Mouse (Mus musculus): Measurements from ENCODE around the gene Dkkl1. TPM values are rescaled to one million over a fixed set of nuclear protein-coding genes. Genes with fewer than 3 reads are reported as not detected.
A peak's percentile ranks its signal among the peaks of the same experiment; 100 is the strongest.

Dkkl1 gene
- polyA plus RNA-seq, 1 experiment from 2014 or later = 1.4 TPM

GRCm38 (mm10) chr7:45162996-45163615 is 48.8 kb downstream of the Dkkl1 start:
- WGBS = 74% methylated on average over 9 of the region's 9 CpGs
- peaks cover 4% of the 10 kb centered on the region; the same call in 1 of the 2 replicates for H3K4me1 ChIP-seq
- no peak overlapping the region for H3K4me2 ChIP-seq (replicated peaks)
- no peak overlapping the region for H3K27ac ChIP-seq
- H3K36me3 ChIP-seq = peaks cover 31% of the 10 kb centered on the region
- peak overlapping the region; percentile 36; the same call in 1 of the 2 replicates for H3K4me3 ChIP-seq
- peaks cover 57% of the 10 kb centered on the region for H3K27me3 ChIP-seq
- no peaks in the 10 kb centered on the region for H3K9me3 ChIP-seq
- H3K9ac ChIP-seq = no peak overlapping the region
- ATAC-seq (ENCODE audit: insufficient number of reproducible peaks, insufficient read depth, low FRiP score, low TSS enrichment) = no peak

DNA sequence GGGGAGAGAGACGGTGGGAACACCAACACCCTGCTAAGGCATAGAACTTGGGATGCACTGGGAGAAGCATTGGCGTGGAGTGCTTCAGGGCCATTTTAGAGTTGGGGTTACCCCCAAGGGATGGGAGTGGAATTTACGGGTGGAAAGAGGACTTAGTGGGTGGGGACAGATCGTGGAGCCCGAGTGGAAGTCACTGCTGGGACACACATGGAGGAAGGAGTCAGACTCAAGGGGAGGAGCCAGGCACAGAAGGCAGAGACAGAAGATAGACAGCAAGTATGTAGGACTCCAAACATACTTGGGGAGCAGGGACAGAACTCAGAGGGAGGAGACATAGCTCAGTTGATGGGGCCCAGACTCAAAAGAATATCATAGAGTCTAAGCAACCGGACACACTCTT is 49.4 kb downstream of the Dkkl1 start:
- peaks cover 52% of the 10 kb centered on the region for H3K27me3 ChIP-seq
- peaks cover 4% of the 10 kb centered on the region; the same call in 1 of the 2 replicates for H3K4me1 ChIP-seq
- 27% methylated on average over 6 of the region's 6 CpGs for WGBS
- no peaks in the 10 kb centered on the region for H3K9me3 ChIP-seq
- H3K4me3 ChIP-seq = peak overlapping the region; percentile 33
- H3K36me3 ChIP-seq = peaks cover 37% of the 10 kb centered on the region
- peak; percentile 1; the same call in 1 of the 2 replicates for ATAC-seq (ENCODE audit: insufficient number of reproducible peaks, insufficient read depth, low FRiP score, low TSS enrichment)
- H3K4me2 ChIP-seq (replicated peaks) = peak overlapping the region; percentile 69
- H3K9ac ChIP-seq = 0 out of 2 replicates have a peak overlapping the region, but pooled peaks have one; percentile 21
- H3K27ac ChIP-seq = no peak overlapping the region

- no peak overlapping the region for H3K27ac ChIP-seq
- H3K27me3 ChIP-seq = peaks cover 45% of the 10 kb centered on the region
- H3K9ac ChIP-seq = peak overlapping the region; percentile 32; the same call in 1 of the 2 replicates
- ATAC-seq (ENCODE audit: insufficient number of reproducible peaks, insufficient read depth, low FRiP score, low TSS enrichment) = peak; percentile 87
- peak overlapping the region; percentile 33 for H3K4me3 ChIP-seq
- H3K4me2 ChIP-seq (replicated peaks) = peak overlapping the region; percentile 69
- peaks cover 41% of the 10 kb centered on the region for H3K36me3 ChIP-seq
- peaks cover 4% of the 10 kb centered on the region; the same call in 1 of the 2 replicates for H3K4me1 ChIP-seq
- no peaks in the 10 kb centered on the region for H3K9me3 ChIP-seq
- 5% methylated on average over 35 of the region's 35 CpGs for WGBS
These were observed 50.1 kb downstream of the Dkkl1 start for GRCm38 (mm10) chr7:45161612-45162473.

- H3K4me2 ChIP-seq (replicated peaks) = no peak overlapping the region
- H3K9me3 ChIP-seq = no peaks in the 10 kb centered on the region
- peaks cover 36% of the 10 kb centered on the region for H3K27me3 ChIP-seq
- no peak for ATAC-seq (ENCODE audit: insufficient number of reproducible peaks, insufficient read depth, low FRiP score, low TSS enrichment)
- no peak overlapping the region for H3K9ac ChIP-seq
- no peak overlapping the region for H3K4me3 ChIP-seq
- 89% methylated on average over 3 of the region's 3 CpGs for WGBS
- H3K36me3 ChIP-seq = peaks cover 41% of the 10 kb centered on the region
- H3K27ac ChIP-seq = no peak overlapping the region
- H3K4me1 ChIP-seq = peaks cover 4% of the 10 kb centered on the region; the same call in 1 of the 2 replicates
These were observed 51.1 kb downstream of the Dkkl1 start for GRCm38 (mm10) chr7:45160866-45161265.

- H3K4me2 ChIP-seq (replicated peaks) = no peak overlapping the region
- H3K4me1 ChIP-seq = peaks cover 4% of the 10 kb centered on the region; the same call in 1 of the 2 replicates
- H3K36me3 ChIP-seq = peaks cover 41% of the 10 kb centered on the region
- no peak overlapping the region for H3K4me3 ChIP-seq
- 92% methylated on average over 6 of the region's 6 CpGs for WGBS
- no peak overlapping the region for H3K27ac ChIP-seq
- H3K9me3 ChIP-seq = no peaks in the 10 kb centered on the region
- H3K9ac ChIP-seq = no peak overlapping the region
- no peak for ATAC-seq (ENCODE audit: insufficient number of reproducible peaks, insufficient read depth, low FRiP score, low TSS enrichment)
- H3K27me3 ChIP-seq = peaks cover 30% of the 10 kb centered on the region
These were observed 51.6 kb downstream of the Dkkl1 start for GRCm38 (mm10) chr7:45160316-45160800.

DNA sequence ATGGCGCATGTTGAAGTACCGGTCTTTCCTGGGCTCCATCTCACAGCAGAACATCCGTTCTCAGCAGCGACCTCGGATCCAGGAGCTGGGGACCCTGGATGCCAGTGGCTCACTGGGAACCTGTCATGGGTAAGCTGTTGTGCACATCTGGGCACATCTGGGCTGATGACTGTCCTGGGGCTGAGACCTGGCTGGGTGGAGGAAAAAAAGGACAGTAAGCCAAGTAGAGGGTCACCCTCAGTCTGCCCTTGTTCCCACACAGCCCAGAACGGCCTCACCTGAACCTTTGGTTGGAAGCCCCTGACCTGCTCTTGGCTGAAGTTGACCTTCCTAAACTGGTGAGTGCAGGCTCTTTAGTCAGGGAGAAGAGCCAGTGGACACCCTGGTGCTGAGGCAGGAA is 53.0 kb downstream of the Dkkl1 start:
- Histone ChIP-seq H3K4me3 (no peak overlapping the region), H3K36me3 (peaks cover 41% of the 10 kb centered on the region), H3K9me3 (no peaks in the 10 kb centered on the region), H3K9ac (no peak overlapping the region), H3K4me1 (peaks cover 4% of the 10 kb centered on the region; the same call in 1 of the 2 replicates), H3K27me3 (peaks cover 17% of the 10 kb centered on the region), H3K4me2 (replicated peaks) (no peak overlapping the region), H3K27ac (no peak overlapping the region)
- 92% methylated on average over 6 of the region's 6 CpGs for WGBS
- no peak for ATAC-seq (ENCODE audit: insufficient number of reproducible peaks, insufficient read depth, low FRiP score, low TSS enrichment)

Small RNA genes within 50 kb of the gene (microRNA-seq; reads per million reads assigned to microRNA genes)
- not detected for gene Mir7055

Other genes starting within 250 kb of the Dkkl1 start
- gene Cpt1c, start 237.3 kb downstream of the Dkkl1 start, polyA plus RNA-seq (2016; fragmentation: Nextera tagmentation; extraction: Ambion mirVana) = 32.9 and 35.6 TPM in 2 replicates
- gene Prmt1, start 225.6 kb downstream of the Dkkl1 start, polyA plus RNA-seq (2016; fragmentation: Nextera tagmentation; extraction: Ambion mirVana) = 660 and 677 TPM in 2 replicates
- 93.3 and 95.7 TPM in 2 replicates for gene Irf3, start 214.5 kb downstream of the Dkkl1 start, polyA plus RNA-seq (2016; fragmentation: Nextera tagmentation; extraction: Ambion mirVana)
- gene Bcl2l12, start 213.4 kb downstream of the Dkkl1 start, polyA plus RNA-seq (2016; fragmentation: Nextera tagmentation; extraction: Ambion mirVana) = 79.9 and 83.5 TPM in 2 replicates
- 43.8 and 47.7 TPM in 2 replicates for gene Scaf1, start 195.8 kb downstream of the Dkkl1 start, polyA plus RNA-seq (2016; fragmentation: Nextera tagmentation; extraction: Ambion mirVana)
- 23.6 and 26.1 TPM in 2 replicates for gene Rras, start 194.2 kb downstream of the Dkkl1 start, polyA plus RNA-seq (2016; fragmentation: Nextera tagmentation; extraction: Ambion mirVana)
- 13.7 and 16.8 TPM in 2 replicates for gene Prr12, start 159.3 kb downstream of the Dkkl1 start, polyA plus RNA-seq (2016; fragmentation: Nextera tagmentation; extraction: Ambion mirVana)
- 63.0 and 64.4 TPM in 2 replicates for gene Nosip, start 149.7 kb downstream of the Dkkl1 start, polyA plus RNA-seq (2016; fragmentation: Nextera tagmentation; extraction: Ambion mirVana)
- 23.9 and 25.0 TPM in 2 replicates for gene Prrg2, start 149.5 kb downstream of the Dkkl1 start, polyA plus RNA-seq (2016; fragmentation: Nextera tagmentation; extraction: Ambion mirVana)
- 302 and 306 TPM in 2 replicates for gene Rcn3, start 119.9 kb downstream of the Dkkl1 start, polyA plus RNA-seq (2016; fragmentation: Nextera tagmentation; extraction: Ambion mirVana)
- 25.8 and 26.0 TPM in 2 replicates for gene Fcgrt, start 108.3 kb downstream of the Dkkl1 start, polyA plus RNA-seq (2016; fragmentation: Nextera tagmentation; extraction: Ambion mirVana)
- 1,448 and 1,491 TPM in 2 replicates for gene Rps11, start 87.7 kb downstream of the Dkkl1 start, polyA plus RNA-seq (2016; fragmentation: Nextera tagmentation; extraction: Ambion mirVana)
- gene Rpl13a, start 83.4 kb downstream of the Dkkl1 start, polyA plus RNA-seq (2016; fragmentation: Nextera tagmentation; extraction: Ambion mirVana) = 1,339 and 1,342 TPM in 2 replicates
- 0.22 and 0.27 TPM in 2 replicates for gene Gm45713, start 75.9 kb downstream of the Dkkl1 start, polyA plus RNA-seq (2016; fragmentation: Nextera tagmentation; extraction: Ambion mirVana)
- 0.67 and 1.1 TPM in 2 replicates for gene Flt3l, start 75.7 kb downstream of the Dkkl1 start, polyA plus RNA-seq (2016; fragmentation: Nextera tagmentation; extraction: Ambion mirVana)
- gene Pih1d1, start 57.8 kb downstream of the Dkkl1 start, polyA plus RNA-seq (2016; fragmentation: Nextera tagmentation; extraction: Ambion mirVana) = 90.4 and 93.0 TPM in 2 replicates
- 43.8 and 45.2 TPM in 2 replicates for gene Aldh16a1, start 57.6 kb downstream of the Dkkl1 start, polyA plus RNA-seq (2016; fragmentation: Nextera tagmentation; extraction: Ambion mirVana)
- gene Slc17a7, start 48.2 kb downstream of the Dkkl1 start, polyA plus RNA-seq (2016; fragmentation: Nextera tagmentation; extraction: Ambion mirVana) = 0.73 and 0.79 TPM in 2 replicates
- 0.39 and 0.56 TPM in 2 replicates for gene Gfy, start 32.6 kb downstream of the Dkkl1 start, polyA plus RNA-seq (2016; fragmentation: Nextera tagmentation; extraction: Ambion mirVana)
- not detected in 2 replicates for gene Pth2, start 31.2 kb downstream of the Dkkl1 start, polyA plus RNA-seq (2016; fragmentation: Nextera tagmentation; extraction: Ambion mirVana)
- 0.94 and 1.7 TPM in 2 replicates for gene Ccdc155, start 7.3 kb downstream of the Dkkl1 start, polyA plus RNA-seq (2016; fragmentation: Nextera tagmentation; extraction: Ambion mirVana)
- 277 and 295 TPM in 2 replicates for gene Tead2, start 3.6 kb upstream of the Dkkl1 start, polyA plus RNA-seq (2016; fragmentation: Nextera tagmentation; extraction: Ambion mirVana)
- gene Cd37, start 27.0 kb upstream of the Dkkl1 start, polyA plus RNA-seq (2016; fragmentation: Nextera tagmentation; extraction: Ambion mirVana) = 2.3 TPM in 2 replicates
- 0.22 TPM in 1 of 2 replicates, not detected in the other for gene Slc6a16, start 28.9 kb upstream of the Dkkl1 start, polyA plus RNA-seq (2016; fragmentation: Nextera tagmentation; extraction: Ambion mirVana)
- gene Slc6a21, start 65.4 kb upstream of the Dkkl1 start, polyA plus RNA-seq (2016; fragmentation: Nextera tagmentation; extraction: Ambion mirVana) = not detected in 2 replicates
- 16.1 and 18.5 TPM in 2 replicates for gene Trpm4, start 121.6 kb upstream of the Dkkl1 start, polyA plus RNA-seq (2016; fragmentation: Nextera tagmentation; extraction: Ambion mirVana)
- gene Hrc, start 123.1 kb upstream of the Dkkl1 start, polyA plus RNA-seq (2016; fragmentation: Nextera tagmentation; extraction: Ambion mirVana) = 0.81 and 1.5 TPM in 2 replicates
- gene Ppfia3, start 154.9 kb upstream of the Dkkl1 start, polyA plus RNA-seq (2016; fragmentation: Nextera tagmentation; extraction: Ambion mirVana) = 8.8 and 9.2 TPM in 2 replicates
- gene Lin7b, start 158.4 kb upstream of the Dkkl1 start, polyA plus RNA-seq (2016; fragmentation: Nextera tagmentation; extraction: Ambion mirVana) = 1.2 and 1.9 TPM in 2 replicates
- 323 and 338 TPM in 2 replicates for gene Snrnp70, start 183.6 kb upstream of the Dkkl1 start, polyA plus RNA-seq (2016; fragmentation: Nextera tagmentation; extraction: Ambion mirVana)
- gene Kcna7, start 193.5 kb upstream of the Dkkl1 start, polyA plus RNA-seq (2016; fragmentation: Nextera tagmentation; extraction: Ambion mirVana) = 0.10 TPM in 1 of 2 replicates, not detected in the other
- gene Ntf5, start 201.5 kb upstream of the Dkkl1 start, polyA plus RNA-seq (2016; fragmentation: Nextera tagmentation; extraction: Ambion mirVana) = 5.2 and 5.6 TPM in 2 replicates
- 0.33 and 0.71 TPM in 2 replicates for gene Lhb, start 208.7 kb upstream of the Dkkl1 start, polyA plus RNA-seq (2016; fragmentation: Nextera tagmentation; extraction: Ambion mirVana)
- 43.2 and 45.4 TPM in 2 replicates for gene Gys1, start 222.7 kb upstream of the Dkkl1 start, polyA plus RNA-seq (2016; fragmentation: Nextera tagmentation; extraction: Ambion mirVana)
- gene Ruvbl2, start 225.9 kb upstream of the Dkkl1 start, polyA plus RNA-seq (2016; fragmentation: Nextera tagmentation; extraction: Ambion mirVana) = 149 and 151 TPM in 2 replicates
- gene Ftl1, start 247.7 kb upstream of the Dkkl1 start, polyA plus RNA-seq (2016; fragmentation: Nextera tagmentation; extraction: Ambion mirVana) = 5,211 and 5,392 TPM in 2 replicates

Data from embryonic facial prominence, embryonic 12.5 days (tissue).